Mouse (Mus musculus) forebrain, embryonic 11.5 days (tissue): Measurements from ENCODE around the gene Camk2g. TPM values are rescaled to one million over a fixed set of nuclear protein-coding genes. Genes with fewer than 3 reads are reported as not detected.

Experiments used
- ATAC-seq: fragments of 200-750 bp; cut with Nextera tagmentation; replicated peaks from 2 replicates; pipeline ENCODE4 v1.8.0; 2017; ENCODE audit warnings: moderate TSS enrichment; ENCODE audit not compliant: low FRiP score
- DNase-seq: peaks from one replicate; pipeline ENCODE4 v3.0.0-alpha.2; 2017; ENCODE audit warnings: low spot score
- H3K27ac ChIP-seq: fragments of 300-500 bp; sonication (generic); 2 replicates; pipeline ENCODE4 v1.5.1; 2014; ENCODE audit warnings: low read depth, low read length
- H3K27me3 ChIP-seq: fragments of 300-500 bp; sonication (generic); 2 replicates; pipeline ENCODE4 v1.6.1; 2014; ENCODE audit warnings: mild to moderate bottlenecking, low read length, mixed read lengths; ENCODE audit not compliant: control insufficient read depth, insufficient read depth
- H3K36me3 ChIP-seq: fragments of 300-500 bp; sonication (generic); 2 replicates; pipeline ENCODE4 v1.6.1; 2014; ENCODE audit warnings: mild to moderate bottlenecking, low read length, moderate library complexity, mixed read lengths; ENCODE audit not compliant: control insufficient read depth, insufficient read depth
- H3K4me1 ChIP-seq: fragments of 300-500 bp; sonication (generic); replicated peaks from 2 replicates; pipeline ENCODE4 v1.6.1; 2014; ENCODE audit warnings: low read length, mixed read lengths; ENCODE audit not compliant: control insufficient read depth, insufficient read depth
- H3K4me2 ChIP-seq: fragments of 300-500 bp; sonication (generic); 2 replicates; pipeline ENCODE4 v1.6.1; 2014; ENCODE audit warnings: low read depth, mild to moderate bottlenecking, low read length, moderate library complexity, mixed read lengths; ENCODE audit not compliant: severe bottlenecking
- H3K4me3 ChIP-seq: fragments of 300-500 bp; sonication (generic); 2 replicates; pipeline ENCODE4 v1.5.1; 2014; ENCODE audit warnings: low read depth, low read length
- H3K9ac ChIP-seq: fragments of 300-500 bp; sonication (generic); 2 replicates; pipeline ENCODE4 v1.6.1; 2014; ENCODE audit warnings: low read length
- H3K9me3 ChIP-seq: fragments of 300-500 bp; sonication (generic); 2 replicates; pipeline ENCODE4 v1.6.1; 2016; ENCODE audit warnings: low read length, mixed read lengths; ENCODE audit not compliant: control insufficient read depth
- WGBS: fragments of 180-500 bp; shearing (Covaris S2); extraction: QIAGEN DNeasy Blood & Tissue Kit; methylation state at CpG from one replicate; pipeline ENCODE4 v1.1.7; 2014; 5-methylcytosine and 5-hydroxymethylcytosine counted together
- polyA plus RNA-seq: library from polyadenylated mRNA; unstranded; fragments of >200 nt; fragmentation: Nextera tagmentation; extraction: Ambion mirVana; gene quantifications from 2 replicates; pipeline ENCODE4 v1.2.1, GENCODE M21; 2014

The Camk2g gene
- polyA plus RNA-seq, 1 experiment from 2014 or later = 46.8 TPM

GRCm38 (mm10) chr14:20735892-20736390, 57.9 kb downstream of the Camk2g start:
- no peak overlapping the region for H3K9ac ChIP-seq
- H3K36me3 ChIP-seq = no peaks in the 10 kb centered on the region; the same call in 1 of the 2 replicates
- H3K9me3 ChIP-seq = no peaks in the 10 kb centered on the region
- DNase-seq (no peak), ATAC-seq (no peak)
- no peak overlapping the region for H3K27ac ChIP-seq
- H3K4me3 ChIP-seq = no peak overlapping the region
- no peaks in the 10 kb centered on the region for H3K4me1 ChIP-seq
- H3K4me2 ChIP-seq = no peak overlapping the region
- no peaks in the 10 kb centered on the region for H3K27me3 ChIP-seq
- 91% methylated on average over 13 of the region's 13 CpGs for WGBS

GRCm38 (mm10) chr14:20735052-20735451, 58.8 kb downstream of the Camk2g start:
- DNase-seq = no peak
- ATAC-seq = no peak
- Histone ChIP-seq H3K4me2 (no peak overlapping the region), H3K27me3 (no peaks in the 10 kb centered on the region), H3K4me1 (no peaks in the 10 kb centered on the region), H3K9me3 (no peaks in the 10 kb centered on the region), H3K27ac (no peak overlapping the region), H3K9ac (no peak overlapping the region), H3K4me3 (no peak overlapping the region), H3K36me3 (no peaks in the 10 kb centered on the region; the same call in 1 of the 2 replicates)
- 80% methylated on average over 2 of the region's 2 CpGs for WGBS

- Histone ChIP-seq H3K27ac (peak within 1 kb of the TSS; percentile 68; the same call in 1 of the 2 replicates), H3K9me3 (no peaks in the 10 kb centered on the region), H3K4me1 (no peaks in the 10 kb centered on the region), H3K27me3 (no peaks in the 10 kb centered on the region), H3K4me3 (peak within 1 kb of the TSS; percentile 80), H3K4me2 (peak within 1 kb of the TSS; percentile 57), H3K9ac (peak within 1 kb of the TSS; percentile 86), H3K36me3 (no peaks in the 10 kb centered on the region; the same call in 1 of the 2 replicates)
- peak; percentile 93 for DNase-seq
- under 1% methylated on average over 79 of the region's 81 CpGs for WGBS
- ATAC-seq = peak; percentile 99
These were observed 59.7 kb downstream of the Camk2g start, which contains the start of gene Ndst2 for GRCm38 (mm10) chr14:20733952-20734774. Gene Ndst2, minus strand, starts transcription at chr14:20734562.

- 55% methylated on average over 12 of the region's 12 CpGs for WGBS
These were observed 60.6 kb downstream of the Camk2g start for GRCm38 (mm10) chr14:20733041-20733951.

GRCm38 (mm10) chr14:20730853-20731602, 62.9 kb downstream of the Camk2g start:
- H3K4me2 ChIP-seq = no peak overlapping the region
- WGBS = 91% methylated on average over 9 of the region's 9 CpGs
- no peaks in the 10 kb centered on the region for H3K9me3 ChIP-seq
- DNase-seq = no peak
- peaks cover 4% of the 10 kb centered on the region; the same call in 1 of the 2 replicates for H3K36me3 ChIP-seq
- ATAC-seq = no peak
- no peaks in the 10 kb centered on the region for H3K4me1 ChIP-seq
- H3K4me3 ChIP-seq = no peak overlapping the region
- no peak overlapping the region for H3K27ac ChIP-seq
- H3K9ac ChIP-seq = no peak overlapping the region
- no peaks in the 10 kb centered on the region for H3K27me3 ChIP-seq

More at GRCm38 (mm10) chr14:20733041-20733951, 60.6 kb downstream of the Camk2g start:
- no peaks in the 10 kb centered on the region for H3K4me1 ChIP-seq
- H3K27me3 ChIP-seq = no peaks in the 10 kb centered on the region
- no peaks in the 10 kb centered on the region for H3K36me3 ChIP-seq
- no peak overlapping the region for H3K27ac ChIP-seq
- H3K9ac ChIP-seq = peak overlapping the region; percentile 86
- no peak for DNase-seq
- peak overlapping the region; percentile 57 for H3K4me2 ChIP-seq
- ATAC-seq = 0 out of 2 replicates have a peak, but pooled peaks have one; percentile 6
- H3K4me3 ChIP-seq = peak overlapping the region; percentile 80
- no peaks in the 10 kb centered on the region for H3K9me3 ChIP-seq

GRCm38 (mm10) chr14:20729871-20730270, 64.0 kb downstream of the Camk2g start:
- no peaks in the 10 kb centered on the region for H3K4me1 ChIP-seq
- H3K27me3 ChIP-seq = no peaks in the 10 kb centered on the region
- no peak overlapping the region for H3K4me2 ChIP-seq
- H3K4me3 ChIP-seq = no peak overlapping the region
- peaks cover 4% of the 10 kb centered on the region; the same call in 1 of the 2 replicates for H3K36me3 ChIP-seq
- H3K9me3 ChIP-seq = no peaks in the 10 kb centered on the region
- no peak overlapping the region for H3K27ac ChIP-seq
- 90% methylated on average over 9 of the region's 9 CpGs for WGBS
- no peak overlapping the region for H3K9ac ChIP-seq
- no peak for ATAC-seq
- DNase-seq = no peak

GRCm38 (mm10) chr14:20725660-20726339, 68.1 kb downstream of the Camk2g start:
- Histone ChIP-seq H3K27me3 (no peaks in the 10 kb centered on the region), H3K27ac (no peak overlapping the region), H3K4me1 (no peaks in the 10 kb centered on the region), H3K4me3 (no peak overlapping the region), H3K9ac (no peak overlapping the region), H3K4me2 (no peak overlapping the region), H3K36me3 (peaks cover 13% of the 10 kb centered on the region; the same call in 1 of the 2 replicates), H3K9me3 (no peaks in the 10 kb centered on the region)
- 88% methylated on average over 6 of the region's 6 CpGs for WGBS
- ATAC-seq = no peak
- DNase-seq = no peak
